Mouse (Mus musculus) kidney, adult 9 months (tissue): ENCODE measurements around the gene Rnf150.
A peak's percentile ranks its signal among the peaks of the same experiment; 100 is the strongest.

Experiments
- DNase-seq: peaks from one replicate; pipeline ENCODE4 v3.0.0; 2022

The Rnf150 gene

DNA sequence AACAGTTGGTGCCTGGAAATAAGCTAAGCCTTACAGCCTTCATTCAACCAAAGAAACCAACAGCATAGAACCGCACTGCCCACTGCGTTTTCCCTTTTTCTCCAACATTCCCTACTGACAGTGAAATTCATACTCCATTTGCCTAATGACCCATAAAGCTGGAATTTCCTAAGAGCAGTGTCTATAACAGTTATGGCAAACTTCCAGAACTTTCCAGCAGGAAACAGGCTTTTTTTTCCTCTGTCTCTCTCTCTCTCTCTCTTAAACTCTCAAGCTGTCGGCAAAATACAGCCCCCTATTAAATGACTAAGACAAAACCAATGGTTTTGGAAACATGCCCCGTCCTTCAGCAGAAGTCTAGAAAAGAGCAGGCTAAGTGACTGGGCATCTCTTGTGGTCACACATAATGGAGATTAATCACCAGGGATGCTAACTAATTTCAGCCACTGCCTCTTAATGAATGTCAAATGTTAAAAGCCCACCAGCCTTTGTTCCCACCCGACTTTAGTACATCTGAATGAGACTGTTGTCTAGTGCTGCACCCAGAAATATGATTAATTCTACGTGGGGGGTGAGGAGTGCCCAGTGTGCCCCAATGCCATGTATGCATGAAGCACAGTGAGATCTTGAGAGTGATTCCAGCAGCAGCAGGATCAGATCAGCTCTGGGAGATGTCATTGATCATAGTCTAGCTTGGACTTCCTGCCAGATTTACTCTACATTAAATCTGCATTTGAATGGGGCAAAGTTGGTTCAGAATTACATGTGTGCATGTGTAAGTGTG, 80.3 kb downstream of the Rnf150 start:
- peak; percentile 12 for DNase-seq

DNA sequence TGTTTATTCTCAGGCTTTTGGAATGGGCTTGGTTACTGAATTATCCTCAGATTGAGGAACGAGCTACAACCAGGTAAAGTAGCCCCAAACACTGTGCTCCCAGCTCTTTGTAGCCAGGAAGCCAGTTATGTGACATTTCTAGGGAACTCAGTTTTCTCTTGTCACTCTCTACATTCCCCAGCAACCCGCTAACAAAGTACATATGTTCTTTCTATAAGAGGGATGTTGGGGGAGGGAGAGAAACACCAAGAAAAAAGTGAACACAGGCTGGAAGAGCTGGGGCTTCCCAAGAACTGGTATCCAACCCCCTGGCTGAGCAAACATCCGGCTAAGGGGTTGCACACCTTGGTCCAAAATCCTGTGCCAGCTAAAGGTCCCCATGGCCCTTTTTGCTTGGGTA, 82.7 kb downstream of the Rnf150 start:
- DNase-seq, result no peak

DNA sequence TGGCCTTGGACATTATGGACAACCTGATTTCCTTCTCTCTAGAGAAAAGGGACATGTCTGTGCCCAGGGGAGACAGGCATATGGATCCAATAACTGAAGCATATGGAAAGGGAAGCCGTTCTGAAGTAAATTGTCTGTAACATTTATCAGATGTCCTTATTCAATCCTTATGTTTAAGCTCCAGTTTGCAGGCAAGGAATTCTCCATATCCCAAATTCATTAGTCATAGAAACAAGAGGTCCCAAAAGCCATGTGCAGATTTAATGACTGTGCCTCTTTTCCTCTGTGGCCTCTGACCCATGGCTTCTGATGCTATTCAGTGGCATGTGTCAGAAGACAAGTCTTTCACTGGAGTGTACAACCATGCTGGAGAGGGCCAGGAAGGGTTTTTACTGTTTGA, 83.5 kb downstream of the Rnf150 start:
- DNase-seq, result no peak

DNA sequence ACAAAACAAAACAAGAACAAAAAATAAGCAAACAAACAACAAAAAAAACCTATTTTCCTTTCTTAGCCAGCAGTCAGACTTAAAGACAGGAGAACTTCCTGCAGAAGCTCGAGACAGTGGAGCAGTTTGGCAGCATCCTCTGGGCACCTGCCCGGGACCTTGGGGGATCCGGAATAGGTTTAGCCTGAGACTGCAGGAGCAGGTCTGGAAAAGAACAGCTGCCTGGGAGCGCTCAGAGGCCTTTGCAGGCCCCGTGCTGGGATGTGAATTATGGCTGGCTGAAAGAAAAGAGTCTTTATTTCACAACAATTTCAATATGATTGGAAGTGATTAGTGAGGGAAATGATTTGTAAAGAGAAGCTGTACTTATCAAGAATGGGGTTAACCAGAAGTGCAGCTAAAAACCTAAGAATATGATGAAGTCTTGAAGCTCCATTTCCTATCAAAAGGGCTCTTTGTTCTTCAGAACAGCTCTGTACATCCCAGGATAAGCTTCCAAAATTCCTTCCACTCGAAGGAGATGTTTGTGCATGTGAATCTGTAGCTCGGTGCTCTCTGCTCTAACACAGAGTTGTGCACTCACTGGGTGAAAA, 92.1 kb downstream of the Rnf150 start:
- DNase-seq, result no peak

DNA sequence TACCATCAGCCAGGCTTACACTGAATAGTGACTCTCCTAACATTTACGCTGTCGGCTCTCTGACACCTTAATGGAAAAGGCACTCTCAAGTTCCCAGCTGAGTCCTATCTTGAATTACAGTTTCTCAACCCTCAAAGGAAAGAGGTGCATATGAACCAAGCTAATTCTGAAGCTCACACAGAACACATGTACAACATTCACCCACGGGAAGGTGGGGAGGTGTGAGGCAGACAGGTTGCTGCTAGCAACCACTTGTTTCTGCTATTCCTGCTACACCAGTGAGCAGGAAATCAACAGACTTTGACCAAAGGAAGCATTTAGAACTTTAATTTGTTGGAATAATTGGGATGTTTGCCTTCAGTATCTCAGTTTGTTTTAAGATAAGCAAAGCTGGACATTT, 96.3 kb downstream of the Rnf150 start:
- DNase-seq, result no peak

DNA sequence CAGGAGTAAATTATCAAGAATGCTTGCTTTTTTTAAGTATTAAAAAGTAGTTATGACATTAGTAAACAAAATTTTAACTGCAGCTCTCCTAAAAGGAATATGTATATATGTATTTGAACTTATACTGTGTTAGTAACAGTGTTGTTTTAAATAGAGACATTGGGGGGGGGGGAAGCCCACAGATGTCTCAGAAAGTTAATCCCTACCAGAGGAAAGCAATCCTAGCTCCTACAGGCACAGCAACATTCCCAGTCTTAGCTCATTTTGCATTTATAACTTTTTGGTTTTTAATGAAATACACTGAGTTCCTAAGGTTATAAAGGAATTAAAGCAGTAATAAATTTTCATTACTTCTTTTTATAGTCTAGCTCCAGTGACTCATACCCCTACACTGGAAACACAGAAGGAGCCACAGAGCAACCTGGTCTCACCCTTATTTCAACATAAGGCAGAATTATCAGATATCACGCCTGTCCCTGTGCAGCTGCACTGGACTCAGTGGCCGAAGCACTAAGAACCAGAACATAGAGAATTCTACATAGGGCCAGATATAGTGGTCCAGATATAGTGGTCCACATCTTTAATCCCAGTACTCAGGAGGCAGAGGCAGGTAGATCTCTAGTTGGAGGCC, 96.9 kb downstream of the Rnf150 start:
- DNase-seq, result no peak

DNA sequence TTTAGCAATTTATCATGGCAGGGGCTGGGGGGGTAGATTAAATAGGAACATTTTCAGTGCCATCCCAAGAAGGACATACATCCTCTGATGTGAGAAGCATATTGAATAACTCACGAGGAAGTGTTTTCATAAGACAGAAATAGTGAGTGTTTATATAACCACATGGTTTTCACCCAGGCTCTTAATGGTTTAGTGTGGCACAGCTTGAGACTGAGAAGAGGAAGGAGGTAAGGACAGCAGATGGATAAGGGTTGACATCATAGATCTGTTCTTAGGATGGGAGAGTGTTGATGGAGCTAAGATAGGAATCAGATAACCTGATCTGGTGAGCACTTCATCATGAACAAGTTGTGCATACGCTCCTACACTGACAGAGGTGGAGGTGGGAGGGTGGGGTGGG, 101.4 kb downstream of the Rnf150 start:
- DNase-seq, result no peak

DNA sequence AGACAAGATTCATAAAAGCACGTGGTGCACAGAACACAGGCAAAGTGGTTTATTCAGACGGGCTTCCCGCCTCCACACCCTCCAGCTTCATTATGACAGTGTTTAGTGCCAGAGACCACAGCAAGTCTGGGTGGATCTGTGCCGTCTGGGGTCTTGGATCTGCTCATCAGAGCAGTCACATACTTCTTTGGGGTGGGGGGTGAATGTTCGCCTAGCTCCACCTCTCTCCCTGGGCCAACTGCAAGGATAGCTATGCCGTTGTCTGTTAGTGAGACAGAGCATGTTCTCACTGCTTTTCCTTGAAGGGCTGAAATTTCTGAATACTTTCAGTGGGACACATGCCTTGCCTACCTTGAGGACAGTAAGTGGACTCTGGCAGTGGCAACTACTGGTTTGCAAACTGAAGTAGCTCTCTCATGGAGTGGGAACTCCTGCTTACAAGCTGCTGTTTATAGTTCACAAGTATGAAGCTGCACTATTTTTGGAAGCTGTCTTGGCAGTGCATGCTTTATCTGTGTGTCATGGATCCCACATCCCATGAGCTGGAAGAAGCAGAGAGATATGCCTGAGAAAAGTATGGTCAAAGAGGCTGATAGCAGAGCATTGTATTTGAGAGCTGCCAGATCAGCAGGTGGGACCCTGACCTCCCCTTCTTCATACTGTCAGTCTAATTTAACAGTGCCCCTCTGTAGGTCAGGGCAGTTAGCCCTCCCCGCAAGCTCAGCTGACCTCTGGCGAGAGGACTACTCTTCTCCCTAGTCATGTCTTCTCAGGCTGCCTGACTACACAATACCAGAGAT, 104.9 kb downstream of the Rnf150 start:
- no peak for DNase-seq

DNA sequence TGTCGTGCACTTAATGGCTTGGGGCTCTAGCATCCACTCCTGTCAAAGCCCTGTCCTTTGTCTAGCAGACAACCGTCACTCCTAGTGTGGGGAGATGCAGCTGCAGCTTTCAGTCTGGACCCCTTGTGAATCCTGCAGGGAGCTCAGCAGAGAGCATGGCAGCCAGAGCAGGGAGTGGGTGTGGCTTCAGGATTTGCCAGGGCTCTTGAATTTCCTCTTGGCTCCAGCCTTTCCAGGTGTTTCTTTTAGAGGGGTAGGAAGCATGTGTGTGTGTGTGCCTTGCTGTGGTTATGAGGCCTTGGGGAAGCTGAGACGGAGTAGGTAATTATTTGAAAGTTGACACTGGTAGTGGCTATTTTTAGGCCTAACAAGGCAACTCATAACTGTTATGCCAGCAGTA, 106.8 kb downstream of the Rnf150 start:
- DNase-seq, result no peak

DNA sequence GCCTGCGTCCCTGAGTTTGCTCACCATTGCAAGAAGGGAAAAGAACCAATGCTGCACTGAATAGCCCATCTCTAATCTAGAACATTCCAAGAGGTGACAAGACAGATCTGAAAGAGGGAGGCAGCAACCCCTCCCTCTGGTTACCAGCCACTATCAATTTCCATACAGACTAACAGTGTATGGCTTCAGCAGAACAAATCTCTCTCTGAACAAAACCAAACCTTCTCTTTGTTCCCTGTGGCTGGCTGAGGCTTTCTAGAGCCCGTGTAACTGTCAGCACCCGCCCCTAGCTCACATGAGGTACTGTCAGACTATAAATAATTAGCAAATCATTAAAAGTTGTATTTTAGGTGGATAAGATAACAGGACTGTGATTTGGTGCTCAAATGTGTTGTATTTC, 109.7 kb downstream of the Rnf150 start:
- DNase-seq, result no peak

DNA sequence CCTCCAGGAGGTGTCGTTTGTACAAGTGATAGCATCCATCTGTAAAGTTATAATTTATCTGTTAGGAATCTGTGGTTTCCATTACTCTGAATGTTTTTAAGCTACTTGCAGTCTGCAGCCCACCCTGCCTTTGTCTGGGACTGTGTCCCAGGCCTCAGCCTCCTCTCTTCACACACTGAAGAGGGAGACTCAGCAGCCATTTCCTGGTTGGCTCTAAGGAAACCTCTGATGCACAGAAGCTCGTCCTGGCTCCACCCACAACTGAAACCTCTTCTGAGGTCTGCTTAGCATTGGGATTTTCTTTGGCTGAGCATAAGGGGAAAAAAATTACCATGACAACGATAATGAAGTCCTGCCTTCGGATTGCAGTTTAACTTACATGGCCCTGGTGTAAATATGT, 110.2 kb downstream of the Rnf150 start:
- peak; percentile 5 for DNase-seq

DNA sequence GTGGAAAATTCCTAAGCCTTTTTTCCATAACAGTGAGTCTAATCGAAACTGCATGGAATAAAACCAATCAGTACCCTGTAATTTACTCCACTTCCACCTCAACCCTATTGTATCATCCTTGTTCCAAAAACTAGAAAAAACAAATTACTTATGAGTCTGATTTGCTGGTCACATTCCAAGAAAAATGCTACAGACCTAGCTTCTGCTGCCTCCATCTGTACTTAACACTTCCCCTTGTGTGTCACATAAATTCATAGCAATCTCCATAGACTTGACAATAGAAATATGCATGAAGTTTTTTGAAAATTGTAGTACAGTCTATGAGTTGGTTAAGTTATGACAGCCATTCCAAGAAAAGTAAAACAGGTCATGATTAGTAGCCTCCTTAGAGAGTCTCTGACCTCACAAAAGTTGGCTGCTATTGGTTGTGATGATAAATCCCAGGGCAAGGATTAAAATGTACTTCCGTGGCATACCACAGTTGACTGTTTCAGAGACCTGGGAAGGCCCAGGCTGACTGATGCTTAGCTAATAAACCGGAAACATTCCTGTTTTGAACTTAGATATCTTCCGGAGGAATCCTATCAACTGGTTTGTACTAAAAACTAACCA, 118.2 kb downstream of the Rnf150 start:
- DNase-seq, result no peak

DNA sequence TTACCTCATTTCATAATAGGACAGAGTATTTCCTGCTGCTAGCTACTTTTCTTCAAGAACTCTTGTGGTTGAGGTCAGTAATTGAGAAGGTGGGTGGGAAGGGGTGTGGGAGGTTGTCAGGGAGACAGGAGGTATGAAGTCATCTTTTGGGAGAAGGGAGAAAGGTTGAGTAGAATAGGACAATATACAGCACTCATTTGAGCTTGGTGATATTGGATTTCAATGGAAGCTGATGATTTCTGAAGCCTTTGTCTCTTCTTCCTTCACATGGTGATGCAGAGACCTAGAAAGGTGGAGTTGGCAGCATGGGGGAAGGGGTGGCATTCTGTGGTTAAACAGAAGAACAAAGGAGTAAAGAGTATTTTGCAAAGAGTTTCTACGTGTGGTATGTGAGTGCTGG, 119.7 kb downstream of the Rnf150 start:
- no peak for DNase-seq

DNA sequence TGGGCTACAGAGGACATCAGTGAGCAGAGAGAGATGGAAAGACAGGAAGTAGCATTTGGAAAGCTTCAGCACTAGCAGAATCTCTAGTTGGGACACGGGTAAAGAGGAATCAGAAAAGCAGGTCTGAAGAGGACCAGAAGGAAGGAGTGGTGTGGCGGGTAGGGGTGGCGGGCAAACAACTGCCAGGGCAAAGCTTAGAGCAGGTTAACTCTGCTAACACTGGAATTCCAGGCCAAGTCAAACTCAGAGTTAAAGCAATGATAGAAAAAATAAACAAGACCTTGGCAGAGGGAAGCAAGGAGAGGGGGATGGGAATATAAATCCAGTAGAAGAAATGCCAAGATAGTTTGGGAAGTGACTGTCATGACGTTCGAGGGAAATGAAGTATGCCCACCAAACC, 120.1 kb downstream of the Rnf150 start:
- no peak for DNase-seq

DNA sequence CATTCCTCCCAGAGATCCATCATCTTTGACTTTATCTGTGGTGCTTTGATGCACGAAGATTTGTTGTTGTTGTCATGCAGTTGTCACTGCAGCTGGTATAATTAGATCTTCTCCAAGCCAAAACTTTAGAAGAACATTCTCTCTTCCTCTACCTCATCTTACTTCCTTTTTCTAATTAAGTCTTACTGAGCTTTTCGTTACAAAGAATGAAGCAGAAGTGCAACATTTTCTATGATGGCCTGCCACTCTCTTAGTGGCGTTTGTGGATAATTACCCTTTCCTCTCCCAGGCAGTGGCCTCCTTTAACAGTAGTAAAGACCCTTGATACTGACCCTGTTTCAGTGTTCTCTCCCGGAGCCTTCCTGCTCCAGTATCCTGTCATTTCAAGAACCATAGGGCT, 128.9 kb downstream of the Rnf150 start:
- no peak for DNase-seq

DNA sequence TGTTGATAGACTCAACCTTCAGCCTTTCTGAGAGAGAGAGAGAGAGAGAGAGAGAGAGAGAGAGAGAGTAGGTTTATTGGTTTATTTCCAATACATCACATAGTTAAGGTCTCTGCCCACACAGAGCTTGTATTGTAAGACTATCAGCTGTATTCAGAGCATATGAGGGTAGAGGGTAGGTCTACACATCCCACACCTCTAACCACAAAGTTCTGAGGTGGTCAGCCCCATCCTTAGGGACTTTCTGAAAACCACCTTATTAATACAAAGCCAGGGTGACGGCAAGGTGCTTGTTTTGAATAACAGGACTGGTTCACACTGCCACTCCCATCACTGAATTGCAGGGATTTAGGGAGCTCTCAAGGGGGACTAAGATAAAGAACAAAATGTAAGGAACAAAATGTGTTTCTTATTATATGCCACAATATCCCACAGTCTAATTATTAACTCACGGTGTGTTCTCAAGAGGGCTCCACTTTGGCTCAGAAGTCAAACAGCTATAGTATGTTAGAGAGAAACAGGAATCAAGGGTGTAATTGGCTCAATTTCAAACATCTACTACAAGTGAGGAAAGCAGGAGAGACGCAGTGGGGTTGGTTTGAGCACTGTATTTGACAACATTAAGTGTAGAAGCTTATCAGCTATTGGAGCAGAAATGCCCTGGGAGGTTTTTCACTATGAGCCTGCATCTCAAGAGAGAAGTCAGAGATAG, 132.7 kb downstream of the Rnf150 start:
- DNase-seq, result no peak

DNA sequence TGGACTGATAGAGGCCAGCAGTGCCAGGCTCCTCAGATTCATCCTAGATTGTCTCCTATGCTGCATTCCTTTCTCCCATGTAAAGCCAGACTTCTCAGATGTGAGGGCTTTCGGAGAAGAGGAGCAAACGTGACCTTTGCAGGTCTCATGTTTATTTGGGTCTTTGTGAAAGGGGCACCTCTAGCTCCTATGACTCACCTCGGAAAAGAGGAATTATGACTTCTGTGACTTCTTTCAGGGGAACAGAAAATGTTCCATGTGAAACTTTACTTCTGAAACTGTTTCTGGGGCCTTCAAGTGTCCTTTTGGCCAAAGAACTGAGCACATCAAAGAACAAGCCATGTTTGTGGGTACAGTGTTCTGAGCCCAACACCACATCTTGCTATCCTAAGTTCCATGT, 133.7 kb downstream of the Rnf150 start:
- DNase-seq, result no peak

DNA sequence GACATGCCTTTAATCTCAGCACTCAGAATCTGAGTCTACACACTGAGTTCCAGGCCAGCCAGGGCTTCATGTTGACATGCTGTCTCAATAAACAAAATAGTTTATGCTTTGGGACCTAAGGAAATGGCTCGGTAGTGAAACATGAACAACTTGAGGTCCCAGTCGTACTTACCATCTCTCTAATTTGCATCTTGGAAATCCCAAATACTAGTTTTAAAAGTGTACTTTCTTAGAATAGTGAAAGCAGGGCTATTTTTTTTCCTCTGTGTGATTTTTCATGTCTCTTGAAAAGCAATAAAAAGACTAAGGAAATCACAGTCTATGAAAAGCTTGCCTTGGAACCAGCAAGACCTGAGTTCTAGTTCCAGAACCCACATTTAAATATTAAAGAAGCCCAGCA, 135.6 kb downstream of the Rnf150 start:
- DNase-seq, result no peak

DNA sequence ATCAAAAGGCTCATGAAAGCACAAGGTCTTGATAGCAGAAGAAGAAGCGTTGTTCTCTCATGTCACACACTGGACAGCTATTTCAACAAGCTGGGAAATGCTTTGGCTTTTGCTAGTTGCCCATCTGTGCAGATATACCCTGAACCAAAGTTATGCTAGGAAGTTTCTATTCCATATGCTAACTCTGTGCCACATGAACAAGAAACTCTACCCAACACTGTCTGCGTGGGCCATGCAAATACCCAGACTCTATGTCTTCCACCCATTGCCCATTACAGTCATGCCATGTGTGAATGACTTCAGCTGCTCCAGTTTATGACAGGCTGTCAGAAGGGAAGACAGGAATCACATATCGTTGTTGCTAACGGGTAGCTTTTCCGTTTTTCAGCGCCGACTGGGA, 140.0 kb downstream of the Rnf150 start:
- no peak for DNase-seq

DNA sequence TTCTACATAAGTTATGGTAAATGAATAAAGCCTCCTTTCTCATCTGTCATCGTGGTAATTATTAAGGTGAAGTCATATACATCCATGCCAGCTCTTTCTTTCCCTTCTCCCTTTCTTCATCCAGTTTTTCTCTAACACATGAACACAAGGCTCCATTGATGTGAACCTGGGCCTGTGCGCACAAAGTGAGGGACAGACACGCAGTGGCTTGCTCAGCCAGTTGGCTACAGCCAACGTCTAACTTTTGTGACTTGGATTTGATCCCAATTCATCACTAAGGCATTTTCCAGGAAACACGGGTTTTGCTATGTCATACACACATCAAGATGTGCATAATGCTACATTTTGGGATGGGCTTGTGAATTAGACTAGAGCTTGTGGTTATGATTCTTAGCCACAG, 146.3 kb downstream of the Rnf150 start:
- no peak for DNase-seq

DNA sequence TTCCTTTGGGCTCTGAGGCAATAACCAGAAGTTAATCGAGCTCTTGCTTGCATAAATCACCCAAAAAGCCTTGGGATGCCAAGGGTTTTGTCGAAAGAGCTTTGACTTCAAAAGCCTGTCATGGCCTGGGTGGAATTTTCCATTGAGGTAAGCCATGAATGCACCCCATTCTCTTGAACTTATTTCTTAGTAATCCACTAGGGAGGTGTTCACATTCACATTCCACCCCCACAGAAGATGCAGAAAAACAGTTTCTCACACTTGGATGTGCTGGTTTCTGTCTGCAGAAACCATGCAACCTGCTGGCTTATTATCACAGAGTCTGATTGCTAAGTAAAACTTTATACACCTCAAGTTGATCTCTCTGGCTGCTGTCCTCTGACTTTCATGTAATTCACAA, 148.1 kb downstream of the Rnf150 start:
- DNase-seq, result no peak

DNA sequence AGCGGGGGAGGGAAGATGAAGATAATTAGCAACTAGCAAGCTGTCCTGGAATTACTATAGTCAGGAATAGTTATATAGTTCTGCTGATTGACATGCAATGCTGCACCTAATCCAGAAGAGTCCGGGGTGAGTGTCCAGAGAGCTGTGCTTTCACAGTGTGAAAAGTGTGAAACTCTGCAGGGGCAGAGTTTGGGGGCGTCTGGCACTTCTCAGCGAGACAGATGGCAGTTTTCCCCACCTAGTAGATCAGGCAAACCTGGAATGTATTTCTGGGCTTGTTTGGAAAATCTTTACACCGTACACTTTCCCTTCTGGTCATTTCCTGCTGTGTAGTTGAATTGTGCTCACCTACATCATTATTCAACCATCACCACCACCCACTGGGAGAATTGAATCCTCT, 148.6 kb downstream of the Rnf150 start:
- DNase-seq, result no peak

DNA sequence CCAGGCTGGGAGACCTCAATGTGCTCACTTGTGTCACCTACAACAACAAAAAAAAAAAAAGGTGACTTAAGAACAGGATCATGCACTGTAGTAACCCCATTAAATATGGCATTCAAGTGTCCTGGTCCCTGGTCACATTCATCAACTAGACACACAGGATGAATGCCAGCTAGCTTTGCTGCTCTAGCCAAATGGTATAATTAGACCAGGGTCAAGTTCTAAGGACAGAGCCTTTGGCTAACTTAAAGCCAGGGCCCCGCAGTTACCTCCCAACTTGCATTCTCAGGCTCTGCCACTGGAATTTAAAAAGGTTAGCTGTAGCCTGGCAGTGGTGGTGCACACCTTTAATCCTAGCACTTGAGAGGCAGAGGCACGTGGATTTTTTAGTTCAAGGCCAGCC, 165.1 kb downstream of the Rnf150 start:
- DNase-seq, result peak; percentile 32
